Mouse (Mus musculus) CH12.LX (cell line): Measurements from ENCODE around the gene Vtn.

Experiments
- CTCF ChIP-seq, 2 experiments: IDR thresholded peaks in 1 of 2; conservative IDR thresholded peaks in 1 of 2; 2 replicates each; pipeline ENCODE4 v1.5.1; 2011 to 2012; ENCODE audit warnings: low read depth in 2 of 2, low read length in 2 of 2, improper control_type of control experiment in 1 of 2, inconsistent platforms in 1 of 2, mild to moderate bottlenecking in 1 of 2, moderate library complexity in 1 of 2
- E2F4 ChIP-seq: IDR thresholded peaks from 2 replicates; pipeline ENCODE4 v1.6.1; 2011; ENCODE audit warnings: low read depth, low read length, improper control_type of control experiment; ENCODE audit not compliant: insufficient replicate concordance
- EP300 ChIP-seq: IDR thresholded peaks from 2 replicates; pipeline ENCODE4 v1.6.1; 2011; ENCODE audit warnings: low read length, improper control_type of control experiment
- IRF4 ChIP-seq: IDR thresholded peaks from 2 replicates; pipeline ENCODE4 v1.6.1; 2014; ENCODE audit warnings: low read depth, mild to moderate bottlenecking, inconsistent platforms, low read length, improper control_type of control experiment
- MAFK ChIP-seq: IDR thresholded peaks from 2 replicates; pipeline ENCODE4 v1.6.1; 2011; ENCODE audit warnings: low read length, improper control_type of control experiment; ENCODE audit not compliant: insufficient replicate concordance
- MAX ChIP-seq: IDR thresholded peaks from 2 replicates; pipeline ENCODE4 v1.6.1; 2011; ENCODE audit warnings: low read length, improper control_type of control experiment
- POLR2A ChIP-seq: IDR thresholded peaks from 2 replicates; pipeline ENCODE4 v1.6.1; 2011; ENCODE audit warnings: low read depth, mild to moderate bottlenecking, improper control_type of control experiment, low read length
- UBTF ChIP-seq: IDR thresholded peaks from 2 replicates; pipeline ENCODE4 v1.6.1; 2012; ENCODE audit warnings: low read depth, mild to moderate bottlenecking, inconsistent platforms, low read length, improper control_type of control experiment, moderate library complexity

GRCm38 (mm10) chr11:78518931-78519330 lies 20.0 kb downstream of the Vtn start:
- TF ChIP-seq IRF4 (no peak), CTCF (conservative IDR thresholded peaks at IDR 0.05 in 1 of 2, IDR thresholded peaks at IDR 0.05 in 1 of 2; ENCODE audit: low read depth in 2 of 2, low read length in 2 of 2) (no peak), POLR2A (no peak; the same call in 1 of the 2 replicates), MAFK (no peak), UBTF (no peak), MAX (no peak), EP300 (no peak), E2F4 (no peak)
